Mouse (Mus musculus) myocyte (in vitro differentiated cells): Measurements from ENCODE around the gene Cux1. TPM values are rescaled to one million over a fixed set of nuclear protein-coding genes. Genes with fewer than 3 reads are reported as not detected.

Experiments
- H3K27me3 ChIP-seq: one replicate; pipeline ENCODE4 v1.6.1; 2011; ENCODE audit not compliant: control insufficient read depth, insufficient read depth, insufficient read length
- H3K36me3 ChIP-seq: one replicate; pipeline ENCODE4 v1.6.1; 2011; ENCODE audit not compliant: control insufficient read depth, insufficient read depth
- H3K4me2 ChIP-seq: one replicate; pipeline ENCODE4 v1.6.1; 2011; ENCODE audit warnings: low read depth, control low read depth
- H3K4me3 ChIP-seq: one replicate; pipeline ENCODE4 v1.5.1; 2011; ENCODE audit warnings: mild to moderate bottlenecking, control low read depth, moderate library complexity
- H3K79me2 ChIP-seq: one replicate; pipeline ENCODE4 v1.6.1; 2011; ENCODE audit not compliant: control insufficient read depth, insufficient read depth
- H3ac ChIP-seq: one replicate; pipeline ENCODE4 v1.6.1; 2011; ENCODE audit not compliant: control insufficient read depth, insufficient read length
- CEBPB ChIP-seq: IDR thresholded peaks from 2 replicates; pipeline ENCODE4 v1.6.1; 2011; ENCODE audit warnings: mild to moderate bottlenecking, moderate library complexity; ENCODE audit not compliant: poor library complexity, insufficient read depth, severe bottlenecking
- E2F4 ChIP-seq: IDR thresholded peaks from one replicate; pipeline ENCODE4 v1.6.1; 2011; ENCODE audit warnings: mild to moderate bottlenecking, control low read depth, moderate library complexity; ENCODE audit not compliant: insufficient read depth
- MAX ChIP-seq: IDR thresholded peaks from one replicate; pipeline ENCODE4 v1.6.1; 2011; ENCODE audit warnings: low read depth, mild to moderate bottlenecking, control low read depth
- MYOD1 ChIP-seq, 3 experiments: IDR thresholded peaks; one replicate each; pipeline ENCODE4 v1.6.1; 2011; ENCODE audit warnings: control low read depth in 2 of 3, low read depth in 2 of 3, mild to moderate bottlenecking in 2 of 3, moderate library complexity in 1 of 3; ENCODE audit not compliant: insufficient read length in 2 of 3, control insufficient read depth in 1 of 3
- MYOG ChIP-seq, 3 experiments: IDR thresholded peaks; one replicate each; pipeline ENCODE4 v1.6.1; 2011; ENCODE audit warnings: control low read depth in 2 of 3, low read depth in 2 of 3, mild to moderate bottlenecking in 2 of 3; ENCODE audit not compliant: insufficient read length in 2 of 3, control insufficient read depth in 1 of 3, insufficient read depth in 1 of 3
- POLR2A ChIP-seq: IDR thresholded peaks from one replicate; pipeline ENCODE4 v1.6.1; 2011; ENCODE audit warnings: low read depth, mild to moderate bottlenecking, control low read depth, moderate library complexity; ENCODE audit not compliant: insufficient read length
- POLR2AphosphoS2 ChIP-seq: IDR thresholded peaks from one replicate; pipeline ENCODE4 v1.6.1; 2011; ENCODE audit warnings: low read depth, control low read depth; ENCODE audit not compliant: insufficient read length
- REST ChIP-seq: IDR thresholded peaks from one replicate; pipeline ENCODE4 v1.6.1; 2011; ENCODE audit warnings: mild to moderate bottlenecking, control low read depth, moderate library complexity; ENCODE audit not compliant: insufficient read depth, insufficient read length
- SRF ChIP-seq: IDR thresholded peaks from one replicate; pipeline ENCODE4 v1.6.1; 2011; ENCODE audit warnings: low read depth; ENCODE audit not compliant: control insufficient read depth, insufficient read length
- TCF12 ChIP-seq: IDR thresholded peaks from one replicate; pipeline ENCODE4 v1.6.1; 2011; ENCODE audit warnings: mild to moderate bottlenecking, control low read depth; ENCODE audit not compliant: poor library complexity, insufficient read depth, severe bottlenecking
- TCF3 ChIP-seq: IDR thresholded peaks from one replicate; pipeline ENCODE4 v1.6.1; 2011; ENCODE audit warnings: low read depth, control low read depth; ENCODE audit not compliant: insufficient read length
- USF1 ChIP-seq: IDR thresholded peaks from one replicate; pipeline ENCODE4 v1.6.1; 2011; ENCODE audit warnings: low read depth, mild to moderate bottlenecking, control low read depth, moderate library complexity
- polyA plus RNA-seq: library from polyadenylated mRNA; unstranded; fragments of >200 nt; fragmentation: generic; extraction: Trizol; gene quantifications from one replicate; pipeline ENCODE4 v1.2.1, GENCODE M21; 2012; ENCODE audit warnings: missing spikeins

Gene Cux1
- polyA plus RNA-seq, 1 experiment = 50.7 TPM

- Histone ChIP-seq H3K27me3 (no peaks in the 10 kb centered on the region), H3K4me3 (no peak overlapping the region), H3K4me2 (no peak overlapping the region), H3K36me3 (no peaks in the 10 kb centered on the region), H3K79me2 (peaks cover 57% of the 10 kb centered on the region), H3ac (no peak overlapping the region)
- TF ChIP-seq TCF3 = no peak
- TF ChIP-seq CEBPB = no peak
Measured at GRCm38 (mm10) chr5:136486401-136486800, 80.9 kb downstream of the Cux1 start.

- Histone ChIP-seq H3K27me3 (no peaks in the 10 kb centered on the region), H3K79me2 (peaks cover 52% of the 10 kb centered on the region), H3K36me3 (peaks cover 4% of the 10 kb centered on the region), H3ac (no peak overlapping the region), H3K4me3 (no peak overlapping the region), H3K4me2 (no peak overlapping the region)
- TF ChIP-seq MYOD1 (IDR thresholded peaks at IDR 0.05; ENCODE audit: control insufficient read depth in 1 of 3, insufficient read length in 2 of 3, low read depth in 2 of 3) = no peak
- TF ChIP-seq REST = no peak
- TF ChIP-seq POLR2A = no peak
- no peak for TF ChIP-seq MYOG (IDR thresholded peaks at IDR 0.05; ENCODE audit: control insufficient read depth in 1 of 3, insufficient read depth in 1 of 3, insufficient read length in 2 of 3, low read depth in 2 of 3)
- no peak for TF ChIP-seq SRF
Measured at GRCm38 (mm10) chr5:136485397-136485796, 81.9 kb downstream of the Cux1 start.

- Histone ChIP-seq H3K27me3 (no peaks in the 10 kb centered on the region), H3K4me3 (no peak overlapping the region), H3K4me2 (no peak overlapping the region), H3ac (no peak overlapping the region), H3K36me3 (peaks cover 4% of the 10 kb centered on the region), H3K79me2 (peaks cover 33% of the 10 kb centered on the region)
- TF ChIP-seq TCF12 = peak; percentile 9
- no peak for TF ChIP-seq TCF3
- TF ChIP-seq MYOD1 (IDR thresholded peaks at IDR 0.05; ENCODE audit: control insufficient read depth in 1 of 3, insufficient read length in 2 of 3, low read depth in 2 of 3) = peak; percentile 31 to 69 (median 40)
- TF ChIP-seq CEBPB = 0 out of 2 replicates have a peak, but pooled peaks have one; percentile 7
- no peak for TF ChIP-seq REST
Measured at GRCm38 (mm10) chr5:136482434-136482833, 84.9 kb downstream of the Cux1 start.

GRCm38 (mm10) chr5:136480541-136480940 lies 86.7 kb downstream of the Cux1 start:
- H3K27me3 ChIP-seq = no peaks in the 10 kb centered on the region
- H3K36me3 ChIP-seq = peaks cover 4% of the 10 kb centered on the region
- H3K79me2 ChIP-seq = peaks cover 30% of the 10 kb centered on the region
- no peak overlapping the region for H3K4me3 ChIP-seq
- TF ChIP-seq USF1 (no peak), MYOG (IDR thresholded peaks at IDR 0.05; ENCODE audit: control insufficient read depth in 1 of 3, insufficient read depth in 1 of 3, insufficient read length in 2 of 3, low read depth in 2 of 3) (no peak), POLR2A (no peak), POLR2AphosphoS2 (no peak), REST (no peak), SRF (peak; percentile 34), TCF12 (no peak), TCF3 (no peak)
- no peak overlapping the region for H3ac ChIP-seq
- H3K4me2 ChIP-seq = peak overlapping the region; percentile 71

- Histone ChIP-seq H3K27me3 (no peaks in the 10 kb centered on the region), H3K36me3 (peaks cover 4% of the 10 kb centered on the region), H3K79me2 (peaks cover 30% of the 10 kb centered on the region), H3K4me3 (no peak overlapping the region), H3ac (no peak overlapping the region), H3K4me2 (peak overlapping the region; percentile 71)
- TF ChIP-seq E2F4 (no peak), USF1 (no peak), SRF (no peak)
Measured at GRCm38 (mm10) chr5:136479801-136480200, 87.5 kb downstream of the Cux1 start.

GRCm38 (mm10) chr5:136479024-136479763 lies 88.1 kb downstream of the Cux1 start:
- H3K36me3 ChIP-seq = peaks cover 4% of the 10 kb centered on the region
- H3K4me2 ChIP-seq = peak overlapping the region; percentile 71
- TF ChIP-seq MYOG (IDR thresholded peaks at IDR 0.05; ENCODE audit: control insufficient read depth in 1 of 3, insufficient read depth in 1 of 3, insufficient read length in 2 of 3, low read depth in 2 of 3) (no peak), MAX (no peak), POLR2A (no peak), MYOD1 (IDR thresholded peaks at IDR 0.05; ENCODE audit: control insufficient read depth in 1 of 3, insufficient read length in 2 of 3, low read depth in 2 of 3) (no peak), REST (no peak), TCF12 (no peak), CEBPB (no peak)
- H3K79me2 ChIP-seq = peaks cover 36% of the 10 kb centered on the region
- H3K27me3 ChIP-seq = no peaks in the 10 kb centered on the region
- H3K4me3 ChIP-seq = no peak overlapping the region
- H3ac ChIP-seq = no peak overlapping the region
